Mouse (Mus musculus): ENCODE measurements around the gene Spib. TPM values are rescaled to one million over a fixed set of nuclear protein-coding genes. Genes with fewer than 3 reads are reported as not detected.

Spib gene
- polyA plus RNA-seq, 1 experiment = 0.01 TPM

GRCm38 (mm10) chr7:44495992-44496770 is 35.7 kb downstream of the Spib start, which contains the start of the genes Emc10 and Fam71e1:
Gene Emc10, minus strand, starts transcription at chr7:44496529.
Gene Fam71e1, plus strand, starts transcription at chr7:44496581.
- Histone ChIP-seq H3K27me3 (ENCODE audit: control insufficient read depth, insufficient read depth, insufficient read length) (no peaks in the 10 kb centered on the region), H3K79me2 (ENCODE audit: control insufficient read depth, insufficient read depth) (peaks cover 23% of the 10 kb centered on the region), H3ac (ENCODE audit: control insufficient read depth, insufficient read length, low read depth) (peak within 1 kb of the TSS; percentile 73), H3K36me3 (ENCODE audit: control insufficient read depth, insufficient read depth) (no peaks in the 10 kb centered on the region), H3K79me3 (ENCODE audit: low read depth) (peaks cover 13% of the 10 kb centered on the region), H3K4me3 (ENCODE audit: insufficient read depth, poor library complexity, severe bottlenecking) (peak within 1 kb of the TSS; percentile 43)
- TF ChIP-seq FOSL1 (IDR thresholded peaks at IDR 0.05; ENCODE audit: insufficient read depth, low read length, poor library complexity, severe bottlenecking) = no peak
- no peak for TF ChIP-seq MYOD1 (IDR thresholded peaks at IDR 0.05; ENCODE audit: control insufficient read depth, insufficient read length, low read depth)
- TF ChIP-seq CEBPB (IDR thresholded peaks at IDR 0.05; ENCODE audit: low read depth) = no peak
- no peak for TF ChIP-seq USF1 (IDR thresholded peaks at IDR 0.05; ENCODE audit: low read depth)
- no peak for TF ChIP-seq CTCF (IDR thresholded peaks at IDR 0.05; ENCODE audit: control insufficient read depth, insufficient read depth, insufficient read length)
- TF ChIP-seq MAX (IDR thresholded peaks at IDR 0.05) = no peak
- TF ChIP-seq MYOG (IDR thresholded peaks at IDR 0.05; ENCODE audit: control insufficient read depth, extremely low read depth, insufficient read length) = no peak

DNA sequence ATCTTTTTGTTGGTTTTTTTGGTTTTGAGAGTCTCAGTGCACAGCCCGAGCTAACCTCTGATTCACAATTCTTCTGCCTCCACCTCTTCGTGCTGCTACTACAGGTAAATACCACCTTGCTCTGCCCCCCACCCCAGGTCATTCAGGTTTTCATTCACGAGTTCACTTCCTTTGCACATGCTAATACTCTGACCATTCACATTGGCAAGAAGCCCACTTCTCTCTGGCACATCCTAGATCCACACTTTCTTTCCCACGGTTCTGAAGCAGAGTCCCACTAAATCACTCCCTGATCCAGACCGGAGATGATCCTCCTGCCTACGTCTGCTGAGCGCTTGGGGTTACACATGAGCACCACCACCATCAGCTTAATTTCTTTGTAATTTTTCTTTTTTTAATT is 36.8 kb downstream of the Spib start:
- H3K4me3 ChIP-seq (ENCODE audit: insufficient read depth, poor library complexity, severe bottlenecking) = peak overlapping the region; percentile 39

GRCm38 (mm10) chr7:44494681-44495080 is 37.2 kb downstream of the Spib start:
- Histone ChIP-seq H3K79me3 (ENCODE audit: low read depth) (peaks cover 13% of the 10 kb centered on the region), H3K36me3 (ENCODE audit: control insufficient read depth, insufficient read depth) (no peaks in the 10 kb centered on the region), H3K27me3 (ENCODE audit: control insufficient read depth, insufficient read depth, insufficient read length) (no peaks in the 10 kb centered on the region), H3ac (ENCODE audit: control insufficient read depth, insufficient read length, low read depth) (no peak overlapping the region), H3K4me3 (ENCODE audit: insufficient read depth, poor library complexity, severe bottlenecking) (no peak overlapping the region), H3K79me2 (ENCODE audit: control insufficient read depth, insufficient read depth) (peaks cover 23% of the 10 kb centered on the region)
- no peak for TF ChIP-seq MAX (IDR thresholded peaks at IDR 0.05)

More for the DNA sequence above, 36.8 kb downstream of the Spib start:
- H3ac ChIP-seq (ENCODE audit: control insufficient read depth, insufficient read length, low read depth) = no peak overlapping the region
- no peak for TF ChIP-seq MYOG (IDR thresholded peaks at IDR 0.05; ENCODE audit: control insufficient read depth, extremely low read depth, insufficient read length)
- TF ChIP-seq FOSL1 (IDR thresholded peaks at IDR 0.05; ENCODE audit: insufficient read depth, low read length, poor library complexity, severe bottlenecking) = no peak
- TF ChIP-seq USF1 (IDR thresholded peaks at IDR 0.05; ENCODE audit: low read depth) = no peak
- TF ChIP-seq MAX (IDR thresholded peaks at IDR 0.05) = no peak
- TF ChIP-seq MYOD1 (IDR thresholded peaks at IDR 0.05; ENCODE audit: control insufficient read depth, insufficient read length, low read depth) = no peak
- no peak for TF ChIP-seq CEBPB (IDR thresholded peaks at IDR 0.05; ENCODE audit: low read depth)
- TF ChIP-seq CTCF (IDR thresholded peaks at IDR 0.05; ENCODE audit: control insufficient read depth, insufficient read depth, insufficient read length) = no peak
- H3K79me3 ChIP-seq (ENCODE audit: low read depth) = peaks cover 13% of the 10 kb centered on the region
- peaks cover 23% of the 10 kb centered on the region for H3K79me2 ChIP-seq (ENCODE audit: control insufficient read depth, insufficient read depth)
- H3K36me3 ChIP-seq (ENCODE audit: control insufficient read depth, insufficient read depth) = no peaks in the 10 kb centered on the region
- H3K27me3 ChIP-seq (ENCODE audit: control insufficient read depth, insufficient read depth, insufficient read length) = no peaks in the 10 kb centered on the region

DNA sequence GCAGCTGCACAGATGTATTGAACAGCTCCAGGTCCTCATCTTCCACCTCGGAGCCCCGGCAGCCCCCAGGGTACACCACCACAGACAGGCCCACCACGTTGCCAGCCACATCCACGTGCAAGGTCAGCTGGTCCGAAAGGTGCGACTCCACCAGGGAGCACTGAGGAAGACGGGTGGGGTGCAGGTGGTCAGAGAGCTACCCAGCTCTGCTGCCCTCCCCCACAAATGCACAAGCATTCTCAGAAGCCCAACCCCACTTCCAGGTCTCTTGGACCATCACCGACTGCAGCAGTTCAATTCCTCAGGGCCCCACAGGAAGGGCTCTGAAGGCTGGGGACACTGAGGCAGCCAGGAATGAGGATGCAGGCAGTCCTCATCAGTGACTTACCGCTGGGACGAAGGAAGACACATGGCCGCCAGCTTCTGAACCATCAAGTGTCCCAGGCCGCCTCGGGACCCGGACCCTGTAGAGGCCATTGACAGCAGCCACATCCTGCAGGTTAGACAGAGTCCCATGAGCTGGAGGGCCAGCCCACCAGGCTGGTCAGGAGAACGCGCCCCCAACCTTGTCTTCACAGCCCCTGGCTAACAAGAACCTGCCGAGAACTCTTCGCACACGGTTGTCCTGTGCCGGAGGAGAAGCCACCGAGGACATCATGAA is 39.6 kb downstream of the Spib start:
- peaks cover 23% of the 10 kb centered on the region for H3K79me2 ChIP-seq (ENCODE audit: control insufficient read depth, insufficient read depth)
- H3K4me3 ChIP-seq (ENCODE audit: insufficient read depth, poor library complexity, severe bottlenecking) = no peak overlapping the region
- H3K36me3 ChIP-seq (ENCODE audit: control insufficient read depth, insufficient read depth) = no peaks in the 10 kb centered on the region
- H3ac ChIP-seq (ENCODE audit: control insufficient read depth, insufficient read length, low read depth) = no peak overlapping the region
- no peak for TF ChIP-seq MYOD1 (IDR thresholded peaks at IDR 0.05; ENCODE audit: control insufficient read depth, insufficient read length, low read depth)
- TF ChIP-seq USF1 (IDR thresholded peaks at IDR 0.05; ENCODE audit: low read depth) = no peak
- no peak for TF ChIP-seq MAX (IDR thresholded peaks at IDR 0.05)
- TF ChIP-seq CTCF (IDR thresholded peaks at IDR 0.05; ENCODE audit: control insufficient read depth, insufficient read depth, insufficient read length) = no peak
- no peak for TF ChIP-seq MYOG (IDR thresholded peaks at IDR 0.05; ENCODE audit: control insufficient read depth, extremely low read depth, insufficient read length)
- TF ChIP-seq CEBPB (IDR thresholded peaks at IDR 0.05; ENCODE audit: low read depth) = no peak
- no peak for TF ChIP-seq FOSL1 (IDR thresholded peaks at IDR 0.05; ENCODE audit: insufficient read depth, low read length, poor library complexity, severe bottlenecking)
- H3K27me3 ChIP-seq (ENCODE audit: control insufficient read depth, insufficient read depth, insufficient read length) = no peaks in the 10 kb centered on the region
- H3K79me3 ChIP-seq (ENCODE audit: low read depth) = peaks cover 13% of the 10 kb centered on the region

GRCm38 (mm10) chr7:44491391-44491790 is 40.5 kb downstream of the Spib start:
- peaks cover 13% of the 10 kb centered on the region for H3K79me3 ChIP-seq (ENCODE audit: low read depth)
- no peaks in the 10 kb centered on the region for H3K36me3 ChIP-seq (ENCODE audit: control insufficient read depth, insufficient read depth)
- no peaks in the 10 kb centered on the region for H3K27me3 ChIP-seq (ENCODE audit: control insufficient read depth, insufficient read depth, insufficient read length)

DNA sequence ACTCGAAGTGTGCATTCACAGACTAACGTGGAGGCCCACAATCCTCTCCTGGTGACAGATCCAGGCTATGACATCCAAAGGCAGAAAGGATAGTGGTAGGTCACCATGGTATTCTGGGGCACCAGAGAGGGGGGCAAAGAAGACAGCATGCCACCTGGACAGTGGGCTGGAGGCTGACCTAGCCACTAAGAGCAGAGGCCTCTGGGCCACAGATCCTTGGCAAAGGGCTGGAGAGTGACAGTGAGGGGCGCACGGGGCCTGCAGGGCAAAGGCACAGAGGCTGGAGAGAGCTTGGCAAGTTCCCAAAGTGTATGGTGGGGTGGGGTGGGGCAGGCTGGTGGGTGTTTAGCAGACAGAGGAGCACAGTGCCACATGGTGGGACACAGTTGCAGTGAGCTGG is 41.6 kb downstream of the Spib start:
- H3ac ChIP-seq (ENCODE audit: control insufficient read depth, insufficient read length, low read depth) = no peak overlapping the region
- no peaks in the 10 kb centered on the region for H3K36me3 ChIP-seq (ENCODE audit: control insufficient read depth, insufficient read depth)
- no peaks in the 10 kb centered on the region for H3K27me3 ChIP-seq (ENCODE audit: control insufficient read depth, insufficient read depth, insufficient read length)
- peaks cover 17% of the 10 kb centered on the region for H3K79me2 ChIP-seq (ENCODE audit: control insufficient read depth, insufficient read depth)
- peaks cover 8% of the 10 kb centered on the region for H3K79me3 ChIP-seq (ENCODE audit: low read depth)
- no peak overlapping the region for H3K4me3 ChIP-seq (ENCODE audit: insufficient read depth, poor library complexity, severe bottlenecking)
- no peak for TF ChIP-seq FOSL1 (IDR thresholded peaks at IDR 0.05; ENCODE audit: insufficient read depth, low read length, poor library complexity, severe bottlenecking)
- no peak for TF ChIP-seq CTCF (IDR thresholded peaks at IDR 0.05; ENCODE audit: control insufficient read depth, insufficient read depth, insufficient read length)
- TF ChIP-seq MYOD1 (IDR thresholded peaks at IDR 0.05; ENCODE audit: control insufficient read depth, insufficient read length, low read depth) = no peak
- no peak for TF ChIP-seq USF1 (IDR thresholded peaks at IDR 0.05; ENCODE audit: low read depth)
- no peak for TF ChIP-seq CEBPB (IDR thresholded peaks at IDR 0.05; ENCODE audit: low read depth)
- TF ChIP-seq MAX (IDR thresholded peaks at IDR 0.05) = no peak
- no peak for TF ChIP-seq MYOG (IDR thresholded peaks at IDR 0.05; ENCODE audit: control insufficient read depth, extremely low read depth, insufficient read length)

More at GRCm38 (mm10) chr7:44491391-44491790, 40.5 kb downstream of the Spib start:
- H3K79me2 ChIP-seq (ENCODE audit: control insufficient read depth, insufficient read depth) = peaks cover 23% of the 10 kb centered on the region
- no peak for TF ChIP-seq USF1 (IDR thresholded peaks at IDR 0.05; ENCODE audit: low read depth)
- no peak for TF ChIP-seq MAX (IDR thresholded peaks at IDR 0.05)
- TF ChIP-seq CEBPB (IDR thresholded peaks at IDR 0.05; ENCODE audit: low read depth) = no peak
- H3K4me3 ChIP-seq (ENCODE audit: insufficient read depth, poor library complexity, severe bottlenecking) = no peak overlapping the region
- H3ac ChIP-seq (ENCODE audit: control insufficient read depth, insufficient read length, low read depth) = no peak overlapping the region

Data from C2C12 (cell line).